Mouse (Mus musculus) heart, adult 2 months (tissue): Measurements from ENCODE around the gene Cfap299.

Source experiments
- CTCF ChIP-seq: fragments of 200-600 bp; IDR thresholded peaks from 2 replicates; pipeline ENCODE4 v1.8.1; 2022; ENCODE audit warnings: antibody characterized with exemption, mild to moderate bottlenecking, moderate library complexity
- EP300 ChIP-seq: fragments of 200-500 bp; IDR thresholded peaks from 2 replicates; pipeline ENCODE4 v1.6.1; 2011; ENCODE audit warnings: low read depth, low read length, control low read depth; ENCODE audit not compliant: insufficient read depth
- POLR2A ChIP-seq: fragments of 200-500 bp; IDR thresholded peaks from 2 replicates; pipeline ENCODE4 v1.6.1; 2011; ENCODE audit warnings: mild to moderate bottlenecking, low read depth, low read length, control low read depth; ENCODE audit not compliant: insufficient read depth

DNA sequence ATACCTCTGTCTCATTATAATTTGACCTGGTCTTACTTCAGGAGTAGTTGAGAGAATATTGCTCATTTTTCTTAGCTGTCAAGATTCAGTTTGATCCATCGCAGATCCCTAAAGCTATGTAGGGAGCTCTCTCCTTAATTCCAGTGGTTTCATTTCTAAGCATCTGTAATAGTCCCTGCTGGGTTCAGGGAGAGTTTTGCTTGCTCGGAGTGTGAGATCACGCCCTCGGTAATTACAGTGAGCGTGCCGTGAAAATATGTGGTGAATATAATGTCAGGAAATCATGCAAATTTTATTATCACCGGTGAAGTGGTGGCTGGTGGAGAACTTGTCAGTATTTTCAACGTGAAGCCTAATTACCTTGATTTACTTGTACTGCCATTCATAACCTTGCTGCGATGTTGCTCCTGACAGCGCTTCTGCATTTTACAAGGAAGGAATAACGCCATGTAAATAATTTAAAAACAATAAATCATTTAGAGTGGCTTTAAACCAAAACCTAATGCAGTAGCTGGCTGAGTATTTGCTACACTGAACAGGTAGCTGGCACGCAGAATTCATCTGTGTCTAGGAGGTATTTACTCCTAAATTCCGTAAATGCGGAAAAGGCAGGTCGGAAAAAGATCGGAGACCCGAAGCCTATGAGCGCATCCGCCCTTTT lies 36.6 kb upstream of the Cfap299 start:
- TF ChIP-seq POLR2A (no peak), CTCF (no peak), EP300 (no peak)
